Mouse (Mus musculus): ENCODE results near the gene Mdga1. TPM values are rescaled to one million over a fixed set of nuclear protein-coding genes. Genes with fewer than 3 reads are reported as not detected.

Mdga1 gene
- total RNA-seq, 2 experiments from 2014 or later, result 58.1 to 60.2 TPM

DNA sequence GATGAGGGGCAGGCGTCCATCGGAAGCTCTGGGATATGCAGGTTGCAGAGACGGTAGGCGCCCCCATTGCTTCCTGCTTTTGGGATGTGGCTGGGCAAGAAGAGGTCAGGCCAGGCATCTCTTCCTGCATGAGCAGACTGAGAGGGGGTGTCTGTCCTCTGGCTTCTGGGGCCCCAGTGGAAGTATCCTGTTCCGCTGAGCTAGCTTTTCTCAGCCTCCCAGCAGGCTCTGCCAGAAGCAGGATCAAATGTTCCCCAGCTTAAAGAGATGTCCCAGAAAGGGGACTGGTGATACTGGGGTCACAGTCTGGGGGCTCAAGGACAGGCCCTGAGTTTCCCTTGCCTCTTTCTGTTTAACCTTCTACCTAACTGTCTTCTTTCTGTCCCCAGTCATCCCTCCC is 74.3 kb downstream of the Mdga1 start:
- intact Hi-C loops (cut with DNase I), result loop anchor here (10.0 kb wide), 2 partner anchors 209 to 309 kb away; no protein-coding TSS in a partner anchor
- DNase-seq (ENCODE audit: extremely low spot score in 1 of 2, low spot score in 2 of 2), result no peak

DNA sequence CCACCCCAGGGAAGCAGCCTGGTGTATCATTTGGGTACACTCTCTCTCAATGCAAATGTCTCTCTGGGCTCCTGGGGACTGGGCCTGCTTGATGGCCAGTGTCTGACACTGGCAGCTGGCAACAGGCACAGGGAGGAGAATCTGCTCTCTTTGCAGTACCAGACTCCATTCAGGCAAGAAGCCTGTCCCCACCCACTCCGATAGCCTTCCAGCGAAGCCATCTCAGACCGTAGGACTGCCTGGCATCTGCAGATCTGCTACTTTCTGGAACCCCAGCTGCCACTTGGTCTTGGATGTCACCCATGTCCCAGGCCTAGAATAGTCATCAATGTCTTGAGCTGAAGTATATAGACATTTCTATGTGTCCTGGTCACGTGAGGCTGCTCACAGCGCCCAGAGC is 74.9 kb downstream of the Mdga1 start:
- DNase-seq (ENCODE audit: extremely low spot score in 1 of 2, low spot score in 2 of 2), result no peak
- intact Hi-C loops (cut with DNase I), result loop anchor here (10.0 kb wide), 2 partner anchors 210 to 310 kb away; no protein-coding TSS in a partner anchor

DNA sequence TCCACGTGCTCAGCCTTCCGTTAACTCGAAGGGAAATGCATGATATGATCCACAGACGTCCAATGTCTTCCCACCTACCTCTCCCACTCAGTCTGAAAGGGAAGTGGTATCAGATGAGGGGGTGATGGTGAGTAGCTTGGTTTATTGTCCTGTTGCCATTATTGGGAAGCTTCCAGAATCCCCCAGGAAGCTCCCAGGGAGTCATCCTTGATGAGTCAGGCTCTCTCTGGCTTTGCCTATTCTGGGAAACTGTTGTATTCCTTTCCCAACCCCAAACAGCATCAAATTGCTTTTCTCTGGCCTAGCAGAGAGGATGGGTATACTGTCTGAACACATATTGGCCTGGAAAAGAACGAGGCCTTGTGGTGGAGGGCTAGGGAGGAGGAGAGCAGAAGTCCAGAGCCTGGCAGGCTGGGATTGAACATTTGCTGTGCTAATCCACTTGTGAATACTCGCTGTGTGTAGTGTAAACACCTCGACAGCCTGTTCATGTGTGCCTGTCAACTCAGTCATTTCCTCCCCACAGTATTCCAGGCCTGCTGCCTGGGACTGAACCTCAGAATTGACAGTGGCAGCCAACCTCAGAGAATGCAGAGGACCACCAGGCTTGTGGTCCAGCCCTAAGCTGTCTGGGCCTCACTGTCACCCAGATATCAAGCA is 79.3 kb downstream of the Mdga1 start:
- no peak for DNase-seq (ENCODE audit: extremely low spot score in 1 of 2, low spot score in 2 of 2)
- intact Hi-C loops (cut with DNase I), result loop anchor here (10.0 kb wide), 2 partner anchors 214 to 314 kb away; no protein-coding TSS in a partner anchor

DNA sequence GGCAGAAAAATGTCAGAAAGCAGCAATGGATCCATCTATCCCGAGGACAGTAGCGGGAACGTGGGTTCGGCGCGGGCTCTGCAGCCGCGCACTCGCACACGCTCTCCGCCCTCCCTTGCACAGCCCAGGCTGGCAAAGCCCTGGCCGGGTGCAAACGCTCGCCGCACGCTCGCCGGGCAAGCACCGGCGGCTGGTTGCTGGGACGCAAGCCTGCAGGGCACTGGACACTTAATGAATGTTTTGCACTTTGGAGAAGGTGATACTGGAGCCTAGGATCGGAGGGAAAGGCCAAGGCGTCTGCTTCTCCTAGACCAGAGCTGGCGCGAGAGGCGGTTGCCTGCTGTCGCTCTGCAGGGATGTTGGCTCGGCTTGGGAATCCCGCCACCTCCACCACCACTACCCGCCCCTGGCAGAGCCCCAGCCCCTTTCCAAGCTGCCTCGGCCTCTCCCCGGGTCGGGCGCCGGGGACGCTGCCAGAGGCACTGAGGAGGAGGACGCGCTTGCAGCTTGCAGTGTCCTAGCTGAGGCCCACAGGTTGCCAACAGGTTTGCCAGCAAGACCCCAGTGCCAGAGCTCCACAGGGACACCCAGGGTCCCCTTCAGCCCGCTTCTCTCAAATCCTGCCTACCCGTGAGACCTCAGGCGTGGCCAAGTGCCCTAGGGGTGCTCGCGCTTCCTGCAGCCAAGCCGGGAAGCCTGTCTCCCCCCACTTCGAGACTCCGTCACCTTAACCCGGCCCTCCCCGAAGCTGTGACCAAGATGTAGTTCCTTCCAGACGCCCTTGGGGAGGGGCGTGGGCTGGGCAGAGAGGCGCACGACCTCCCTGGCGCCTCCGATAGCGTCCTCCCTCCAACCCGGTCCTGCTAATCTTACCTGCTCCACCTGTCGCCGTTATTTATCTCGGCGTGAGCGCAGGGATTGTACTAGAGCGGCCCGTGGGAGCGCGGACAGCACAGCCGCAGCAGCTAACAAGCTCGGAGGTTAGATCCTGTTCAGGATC is 80.6 kb downstream of the Mdga1 start:
- intact Hi-C loops (cut with DNase I), result loop anchor here (10.0 kb wide), 3 partner anchors 254 to 566 kb away; no protein-coding TSS in a partner anchor
- DNase-seq (ENCODE audit: extremely low spot score in 1 of 2, low spot score in 2 of 2), result peak; percentile 69 to 78

DNA sequence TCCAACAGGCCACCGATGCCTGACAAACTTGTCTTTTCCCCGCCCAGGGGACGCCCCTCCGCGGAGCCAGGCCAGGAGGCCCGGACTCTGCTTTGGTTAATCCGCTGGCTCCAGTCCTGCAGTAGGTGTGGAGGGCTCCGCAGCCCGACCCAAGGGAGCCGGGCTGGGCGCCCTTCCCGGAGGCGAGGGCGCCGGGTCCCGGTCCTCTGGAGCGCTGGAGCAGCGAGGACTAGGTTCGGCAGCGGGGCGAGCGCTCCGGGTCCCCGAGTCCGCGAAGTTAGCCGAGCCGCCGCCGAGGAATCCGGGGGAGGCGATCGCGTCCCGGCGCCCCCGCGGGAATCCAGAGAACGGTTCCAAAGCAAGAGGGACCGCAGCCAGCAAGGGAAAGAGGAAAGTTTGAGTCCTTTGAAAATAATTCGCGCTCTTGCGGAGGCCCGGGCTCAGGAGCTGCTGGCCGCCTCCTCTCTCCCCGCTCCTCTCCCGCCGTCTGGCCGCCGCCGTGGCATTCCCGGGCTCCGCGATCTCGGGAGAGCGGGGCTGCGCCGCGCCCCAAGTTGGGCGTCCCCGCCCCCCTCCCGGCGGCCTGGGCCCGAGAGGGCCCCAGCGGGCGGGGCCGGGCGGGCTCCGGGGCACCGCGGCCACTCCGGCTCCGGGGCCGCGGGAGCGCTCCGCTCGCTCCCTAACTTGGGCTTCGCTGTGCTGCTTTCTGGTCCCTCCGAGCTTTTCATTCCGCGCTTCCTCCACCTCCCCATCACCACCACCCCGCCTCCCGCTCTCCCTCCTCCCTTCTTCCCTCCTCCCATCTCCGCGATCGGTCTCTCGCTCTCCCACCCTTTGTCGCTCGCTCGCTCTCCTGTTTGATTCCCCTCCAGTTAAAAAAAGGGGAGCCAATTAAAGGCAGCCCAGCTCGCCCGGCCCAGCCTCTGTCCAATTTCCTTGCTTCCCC is 81.7 kb downstream of the Mdga1 start:
- intact Hi-C loops (cut with DNase I), result loop anchor here (10.0 kb wide), 3 partner anchors 253 to 567 kb away; no protein-coding TSS in a partner anchor
- DNase-seq (ENCODE audit: extremely low spot score in 1 of 2, low spot score in 2 of 2), result peak; percentile 67 to 77

DNA sequence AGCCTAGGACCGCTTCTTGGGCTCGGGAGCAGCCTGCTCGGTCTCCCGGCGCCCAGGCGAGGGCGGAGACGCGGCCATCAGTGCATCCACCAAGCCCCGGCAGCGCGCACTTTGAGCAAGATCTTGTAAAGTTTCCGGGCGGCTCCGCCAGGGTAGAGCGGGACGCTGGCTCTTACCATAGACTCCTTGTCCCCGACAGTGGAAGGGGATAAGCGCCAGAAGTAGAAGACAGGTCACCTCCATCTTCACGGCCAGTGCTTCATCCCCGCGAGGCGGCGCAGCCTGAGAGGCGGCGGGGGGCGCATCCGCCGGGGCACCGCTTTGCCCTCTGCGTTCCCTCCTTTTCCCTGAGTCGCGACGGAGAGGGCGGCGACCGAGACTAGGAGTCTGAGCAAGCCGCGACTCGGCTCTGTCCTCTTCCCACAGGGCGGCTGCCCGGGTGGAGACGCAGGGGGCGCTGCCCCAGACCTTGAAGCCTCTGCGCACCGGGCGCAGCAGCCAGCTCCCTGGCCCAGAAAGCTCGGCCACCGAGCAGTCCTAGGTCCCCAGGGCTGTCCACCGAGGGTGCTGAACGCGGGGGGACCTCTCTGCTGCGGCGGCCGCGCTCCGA is 82.5 kb downstream of the Mdga1 start:
- peak in 1 of 2 experiments; percentile 63 for DNase-seq (ENCODE audit: extremely low spot score in 1 of 2, low spot score in 2 of 2)
- intact Hi-C loops (cut with DNase I), result loop anchor here (10.0 kb wide), 3 partner anchors 253 to 567 kb away; no protein-coding TSS in a partner anchor

DNA sequence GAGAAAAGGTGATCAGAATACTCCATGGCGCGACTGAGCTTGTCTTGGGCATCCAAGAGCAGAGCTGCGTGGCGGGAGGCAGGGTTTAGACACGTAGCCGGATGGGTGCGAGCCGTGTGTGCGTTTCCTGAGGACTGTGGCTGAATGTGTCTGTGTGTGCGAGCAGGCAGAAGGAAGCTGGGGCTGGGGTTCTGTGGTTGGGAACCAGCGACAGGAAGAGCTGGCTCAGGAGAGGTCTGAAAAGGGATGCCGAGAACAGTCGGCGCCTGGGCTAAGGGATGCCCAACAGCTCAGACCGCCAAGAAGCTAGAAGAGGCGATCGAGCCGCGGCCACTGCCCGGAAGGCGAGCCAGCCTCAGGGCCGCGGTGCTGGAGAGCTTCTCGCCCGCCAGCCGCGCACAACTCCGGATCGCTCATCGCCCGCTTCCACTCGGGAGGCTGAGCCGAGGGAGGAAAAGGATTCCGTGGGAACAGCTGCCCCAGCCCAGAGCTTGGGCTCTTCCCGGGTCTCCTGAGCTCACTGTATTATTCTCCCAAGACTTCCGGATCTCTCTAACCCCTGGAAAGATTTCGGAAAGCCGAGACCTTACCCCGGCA is 83.1 kb downstream of the Mdga1 start:
- peak in 1 of 2 experiments; percentile 55 for DNase-seq (ENCODE audit: extremely low spot score in 1 of 2, low spot score in 2 of 2)
- intact Hi-C loops (cut with DNase I), result loop anchor here (10.0 kb wide), 3 partner anchors 252 to 568 kb away; no protein-coding TSS in a partner anchor

DNA sequence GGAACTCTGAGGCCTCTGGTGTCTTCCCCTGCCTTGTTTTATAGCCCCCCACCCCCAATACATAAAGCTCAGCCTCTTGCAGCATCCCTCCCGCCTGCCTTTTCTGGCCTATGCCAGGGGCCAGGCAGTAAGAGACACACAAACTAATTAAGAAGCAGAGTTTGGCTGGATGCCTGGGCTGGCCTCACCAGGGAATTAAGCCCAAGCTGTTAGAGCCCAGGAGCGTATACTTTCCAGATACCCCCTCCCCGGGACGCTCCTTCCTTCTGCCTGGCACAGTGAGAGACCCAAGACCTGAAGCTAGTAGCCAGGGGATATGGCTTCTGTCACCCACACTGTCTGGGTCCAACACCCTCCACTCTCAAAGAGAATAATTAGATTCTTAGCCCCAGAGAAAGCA is 83.8 kb downstream of the Mdga1 start:
- peak; percentile 62 to 71 for DNase-seq (ENCODE audit: extremely low spot score in 1 of 2, low spot score in 2 of 2)
- intact Hi-C loops (cut with DNase I), result loop anchor here (10.0 kb wide), 3 partner anchors 251 to 569 kb away; no protein-coding TSS in a partner anchor

GRCm38 (mm10) chr17:29884596-29884995 is 85.3 kb downstream of the Mdga1 start:
- intact Hi-C loops (cut with DNase I), result loop anchor here (5.0 to 10.0 kb wide), 5 partner anchors 87 to 570 kb away; no protein-coding TSS in a partner anchor
- no peak for DNase-seq (ENCODE audit: extremely low spot score in 1 of 2, low spot score in 2 of 2)

- DNase-seq (ENCODE audit: extremely low spot score in 1 of 2, low spot score in 2 of 2), result no peak
- intact Hi-C loops (cut with DNase I), result loop anchor here (5.0 to 10.0 kb wide), 5 partner anchors 86 to 571 kb away; no protein-coding TSS in a partner anchor
Observed at GRCm38 (mm10) chr17:29883351-29883750, 86.5 kb downstream of the Mdga1 start.

DNA sequence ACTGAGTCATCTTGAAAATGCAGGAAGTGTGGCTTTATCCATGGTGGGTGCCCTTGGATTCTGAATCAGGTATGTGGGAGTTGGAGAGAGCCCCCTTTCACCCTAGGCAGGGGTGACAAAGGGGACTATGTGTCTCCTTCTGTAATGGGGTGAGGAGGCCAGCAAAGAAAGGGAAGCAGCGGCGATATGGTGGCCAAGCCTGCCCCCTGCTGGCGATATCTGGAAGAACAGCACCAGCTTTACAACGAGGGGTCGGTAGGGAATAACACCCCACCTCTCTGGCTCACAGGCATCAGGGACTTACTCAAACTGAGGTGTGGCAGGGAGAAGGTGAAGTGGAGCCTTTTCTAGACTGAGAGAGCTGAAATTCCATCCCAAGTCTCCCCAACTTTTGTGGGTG is 87.0 kb downstream of the Mdga1 start:
- peak in 1 of 2 experiments; percentile 61 for DNase-seq (ENCODE audit: extremely low spot score in 1 of 2, low spot score in 2 of 2)

DNA sequence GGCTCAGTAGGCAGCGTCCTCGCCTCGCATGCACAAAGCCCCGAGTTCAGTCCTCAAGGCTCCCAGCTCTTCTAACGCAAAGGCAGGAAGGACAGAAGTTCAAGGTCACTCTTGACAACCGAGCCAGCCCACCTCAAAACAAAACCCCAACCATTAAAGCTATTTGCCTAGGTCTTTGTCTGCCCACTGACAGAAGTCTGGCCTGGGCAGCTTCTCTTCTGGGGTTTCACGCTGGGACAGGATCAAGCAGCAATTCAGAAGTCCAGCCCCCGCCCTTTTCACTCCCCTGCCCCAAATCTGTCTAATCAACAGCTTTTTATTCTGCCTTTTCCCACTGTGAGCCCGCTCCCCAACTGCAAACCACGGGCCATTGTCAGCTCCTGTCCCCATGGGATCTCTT is 89.6 kb downstream of the Mdga1 start:
- DNase-seq (ENCODE audit: extremely low spot score in 1 of 2, low spot score in 2 of 2), result no peak
- intact Hi-C loops (cut with DNase I), result loop anchor here (5.0 to 10.0 kb wide), 5 partner anchors 83 to 575 kb away; no protein-coding TSS in a partner anchor

More for the DNA sequence above, 87.0 kb downstream of the Mdga1 start:
- intact Hi-C loops (cut with DNase I), result loop anchor here (5.0 to 10.0 kb wide), 5 partner anchors 86 to 572 kb away; no protein-coding TSS in a partner anchor

DNA sequence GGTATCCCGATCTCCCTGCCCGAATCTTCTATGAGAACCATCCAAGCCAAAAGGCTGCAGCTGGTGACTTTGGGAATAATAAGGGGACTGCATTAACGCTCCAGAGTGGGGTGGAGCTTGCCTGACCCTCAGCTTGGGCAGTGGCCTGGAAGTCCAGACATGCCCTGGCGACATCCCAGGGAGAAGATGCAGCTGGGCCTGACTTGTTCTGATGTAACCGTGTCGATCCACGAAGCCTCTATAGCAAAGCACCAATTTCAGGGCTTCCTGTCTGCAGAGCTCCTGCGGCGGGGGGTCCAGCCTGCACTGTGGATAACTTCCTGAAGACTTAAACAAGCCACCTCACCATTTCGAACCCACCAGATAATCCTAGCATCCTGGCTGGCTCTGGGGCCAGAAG is 90.9 kb downstream of the Mdga1 start:
- intact Hi-C loops (cut with DNase I), result loop anchor here (5.0 kb wide), 2 partner anchors 102 to 162 kb away; partner anchors contain the start of gene Ccdc167
- no peak for DNase-seq (ENCODE audit: extremely low spot score in 1 of 2, low spot score in 2 of 2)

DNA sequence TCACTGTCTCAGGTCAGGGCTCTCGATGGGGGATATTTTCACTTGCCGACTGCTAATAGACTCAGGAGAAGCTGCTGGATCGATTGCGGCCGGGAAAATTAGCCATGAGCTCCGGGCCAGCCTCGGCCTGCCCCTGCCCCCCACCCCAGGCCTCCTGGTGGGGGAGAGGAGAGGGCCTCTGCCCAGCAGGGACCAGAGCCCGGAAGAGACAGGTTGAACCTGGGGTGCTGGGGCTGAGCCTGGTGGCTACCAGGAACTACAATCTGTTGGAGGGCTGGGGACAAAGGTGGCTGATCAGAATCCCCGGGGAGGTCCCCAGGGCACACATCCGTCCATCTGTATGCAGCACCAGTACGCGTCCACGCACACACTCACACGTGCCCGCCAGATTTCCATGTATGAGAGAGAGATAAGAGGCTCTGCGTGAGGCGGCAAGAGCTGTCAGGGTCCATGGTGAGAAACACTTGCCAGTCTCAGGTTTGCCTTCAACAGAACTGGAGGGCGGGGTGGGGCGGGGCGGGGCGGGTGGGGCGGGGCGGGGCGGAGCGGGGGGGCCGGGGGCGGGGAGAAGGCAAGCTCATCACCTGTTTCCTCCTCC is 95.7 kb downstream of the Mdga1 start:
- no peak for DNase-seq (ENCODE audit: extremely low spot score in 1 of 2, low spot score in 2 of 2)
- intact Hi-C loops (cut with DNase I), result no loop called here

GRCm38 (mm10) chr17:29873580-29874015 is 96.3 kb downstream of the Mdga1 start:
- intact Hi-C loops (cut with DNase I), result no loop called here
- peak; percentile 84 to 85 for DNase-seq (ENCODE audit: extremely low spot score in 1 of 2, low spot score in 2 of 2)

DNA sequence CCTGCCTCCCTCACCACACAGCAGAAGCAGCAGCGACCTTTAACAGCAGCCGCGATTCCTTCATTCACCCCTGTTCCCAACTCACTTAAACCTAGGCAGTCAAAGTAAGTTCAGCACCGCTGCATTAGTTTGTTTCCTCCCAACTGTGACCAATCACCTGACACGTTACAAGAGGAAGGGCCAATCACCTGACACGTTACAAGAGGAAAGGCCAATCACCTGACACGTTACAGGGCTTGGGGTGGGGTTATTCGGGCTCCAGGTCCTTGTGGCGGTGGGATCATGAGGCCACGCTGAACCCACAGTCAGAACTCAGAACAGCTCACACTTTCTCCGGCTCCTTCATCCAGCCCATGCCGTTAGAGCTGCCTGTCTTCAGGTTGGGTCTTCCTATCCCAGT is 99.6 kb downstream of the Mdga1 start:
- intact Hi-C loops (cut with DNase I), result no loop called here
- DNase-seq (ENCODE audit: extremely low spot score in 1 of 2, low spot score in 2 of 2), result no peak

DNA sequence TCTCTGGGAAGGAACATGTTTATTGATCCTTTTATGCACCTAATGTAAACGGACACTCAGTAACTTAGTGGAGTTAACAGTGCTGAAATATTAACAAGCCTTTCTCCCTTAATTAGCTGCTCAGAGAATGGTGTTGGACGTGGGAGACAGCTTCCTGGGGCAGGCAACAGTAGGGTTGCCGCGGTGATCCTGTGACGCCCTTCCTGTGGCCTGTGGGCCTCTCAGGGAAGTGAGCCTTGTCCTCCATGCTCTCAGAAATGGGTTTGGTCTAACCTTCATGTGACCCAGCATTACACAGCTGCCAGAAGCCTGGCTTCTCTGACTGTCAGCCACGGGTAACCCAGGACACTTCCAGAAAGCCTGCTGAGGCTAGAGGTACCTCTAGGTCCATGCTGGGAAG is 104.0 kb downstream of the Mdga1 start:
- DNase-seq (ENCODE audit: extremely low spot score in 1 of 2, low spot score in 2 of 2), result no peak
- intact Hi-C loops (cut with DNase I), result no loop called here

Measured in left cerebral cortex, postnatal 10 days (tissue).